Mouse (Mus musculus): ENCODE data around the gene Grip1. TPM values are rescaled to one million over a fixed set of nuclear protein-coding genes. Genes with fewer than 3 reads are reported as not detected.
A peak's percentile ranks its signal among the peaks of the same experiment; 100 is the strongest.

The Grip1 gene
- polyA plus RNA-seq, 1 experiment from 2014 or later = 18.5 TPM

GRCm38 (mm10) chr10:119477661-119478060 is 24.0 kb downstream of the Grip1 start:
- Histone ChIP-seq H3K36me3 (replicated peaks; ENCODE audit: control insufficient read depth, insufficient read depth) (no peaks in the 10 kb centered on the region), H3K4me3 (replicated peaks; ENCODE audit: low read length) (no peak overlapping the region), H3K27me3 (ENCODE audit: control insufficient read depth, insufficient read depth, low read length) (no peaks in the 10 kb centered on the region), H3K9ac (no peak overlapping the region), H3K4me1 (replicated peaks; ENCODE audit: control insufficient read depth, insufficient read depth, low read length) (no peaks in the 10 kb centered on the region), H3K9me3 (ENCODE audit: control insufficient read depth, low read length) (no peaks in the 10 kb centered on the region), H3K4me2 (replicated peaks) (no peak overlapping the region), H3K27ac (no peak overlapping the region)
- DNase-seq (ENCODE audit: low spot score) (no peak), ATAC-seq (ENCODE audit: low FRiP score) (0 out of 2 replicates have a peak, but pooled peaks have one; percentile 17)
- WGBS = 74% methylated on average over 8 of the region's 8 CpGs

- H3K36me3 ChIP-seq (replicated peaks; ENCODE audit: control insufficient read depth, insufficient read depth) = no peaks in the 10 kb centered on the region
- H3K4me3 ChIP-seq (replicated peaks; ENCODE audit: low read length) = no peak overlapping the region
- ATAC-seq (ENCODE audit: low FRiP score) (no peak), DNase-seq (ENCODE audit: low spot score) (no peak)
- H3K9ac ChIP-seq = 0 out of 2 replicates have a peak overlapping the region, but pooled peaks have one; percentile 29
- 35% methylated on average over 17 of the region's 17 CpGs for WGBS
- H3K27me3 ChIP-seq (ENCODE audit: control insufficient read depth, insufficient read depth, low read length) = no peaks in the 10 kb centered on the region
- no peak overlapping the region for H3K27ac ChIP-seq
- peak overlapping the region; percentile 17 for H3K4me2 ChIP-seq (replicated peaks)
- peaks cover 16% of the 10 kb centered on the region for H3K4me1 ChIP-seq (replicated peaks; ENCODE audit: control insufficient read depth, insufficient read depth, low read length)
- no peaks in the 10 kb centered on the region for H3K9me3 ChIP-seq (ENCODE audit: control insufficient read depth, low read length)
Observed at GRCm38 (mm10) chr10:119483068-119483705, 29.6 kb downstream of the Grip1 start.

GRCm38 (mm10) chr10:119483766-119484165 is 30.1 kb downstream of the Grip1 start:
- WGBS = 6% methylated on average over 6 of the region's 6 CpGs
- DNase-seq (ENCODE audit: low spot score) = no peak
- H3K27ac ChIP-seq = no peak overlapping the region

GRCm38 (mm10) chr10:119486936-119487335 is 33.3 kb downstream of the Grip1 start:
- H3K27ac ChIP-seq = no peak overlapping the region
- 84% methylated on average over 7 of the region's 7 CpGs for WGBS
- DNase-seq (ENCODE audit: low spot score) = no peak
- no peak for ATAC-seq (ENCODE audit: low FRiP score)
- peaks cover 16% of the 10 kb centered on the region for H3K4me1 ChIP-seq (replicated peaks; ENCODE audit: control insufficient read depth, insufficient read depth, low read length)
- no peak overlapping the region for H3K4me2 ChIP-seq (replicated peaks)
- no peaks in the 10 kb centered on the region for H3K9me3 ChIP-seq (ENCODE audit: control insufficient read depth, low read length)
- no peaks in the 10 kb centered on the region for H3K36me3 ChIP-seq (replicated peaks; ENCODE audit: control insufficient read depth, insufficient read depth)
- H3K9ac ChIP-seq = no peak overlapping the region
- no peaks in the 10 kb centered on the region for H3K27me3 ChIP-seq (ENCODE audit: control insufficient read depth, insufficient read depth, low read length)
- H3K4me3 ChIP-seq (replicated peaks; ENCODE audit: low read length) = no peak overlapping the region

More at GRCm38 (mm10) chr10:119483766-119484165, 30.1 kb downstream of the Grip1 start:
- no peaks in the 10 kb centered on the region for H3K27me3 ChIP-seq (ENCODE audit: control insufficient read depth, insufficient read depth, low read length)
- peaks cover 16% of the 10 kb centered on the region for H3K4me1 ChIP-seq (replicated peaks; ENCODE audit: control insufficient read depth, insufficient read depth, low read length)
- peak overlapping the region; percentile 17 for H3K4me2 ChIP-seq (replicated peaks)
- ATAC-seq (ENCODE audit: low FRiP score) = 0 out of 2 replicates have a peak, but pooled peaks have one; percentile 27
- no peaks in the 10 kb centered on the region for H3K36me3 ChIP-seq (replicated peaks; ENCODE audit: control insufficient read depth, insufficient read depth)
- no peaks in the 10 kb centered on the region for H3K9me3 ChIP-seq (ENCODE audit: control insufficient read depth, low read length)
- H3K9ac ChIP-seq = 0 out of 2 replicates have a peak overlapping the region, but pooled peaks have one; percentile 29
- no peak overlapping the region for H3K4me3 ChIP-seq (replicated peaks; ENCODE audit: low read length)

- no peak for ATAC-seq (ENCODE audit: low FRiP score)
- DNase-seq (ENCODE audit: low spot score) = no peak
- Histone ChIP-seq H3K27me3 (ENCODE audit: control insufficient read depth, insufficient read depth, low read length) (no peaks in the 10 kb centered on the region), H3K9me3 (ENCODE audit: control insufficient read depth, low read length) (no peaks in the 10 kb centered on the region), H3K4me1 (replicated peaks; ENCODE audit: control insufficient read depth, insufficient read depth, low read length) (no peaks in the 10 kb centered on the region; the same call in 1 of the 2 replicates), H3K9ac (no peak overlapping the region), H3K36me3 (replicated peaks; ENCODE audit: control insufficient read depth, insufficient read depth) (no peaks in the 10 kb centered on the region), H3K4me2 (replicated peaks) (no peak overlapping the region), H3K27ac (no peak overlapping the region), H3K4me3 (replicated peaks; ENCODE audit: low read length) (no peak overlapping the region)
- 95% methylated on average over 18 of the region's 18 CpGs for WGBS
Observed at GRCm38 (mm10) chr10:119490831-119491230, 37.2 kb downstream of the Grip1 start.

- H3K27ac ChIP-seq = no peak overlapping the region
- no peak overlapping the region for H3K4me2 ChIP-seq (replicated peaks)
- H3K9ac ChIP-seq = no peak overlapping the region
- peaks cover 6% of the 10 kb centered on the region; the same call in 1 of the 2 replicates for H3K9me3 ChIP-seq (ENCODE audit: control insufficient read depth, low read length)
- H3K27me3 ChIP-seq (ENCODE audit: control insufficient read depth, insufficient read depth, low read length) = no peaks in the 10 kb centered on the region
- ATAC-seq (ENCODE audit: low FRiP score) (no peak), DNase-seq (ENCODE audit: low spot score) (no peak)
- H3K4me1 ChIP-seq (replicated peaks; ENCODE audit: control insufficient read depth, insufficient read depth, low read length) = no peaks in the 10 kb centered on the region
- no peaks in the 10 kb centered on the region for H3K36me3 ChIP-seq (replicated peaks; ENCODE audit: control insufficient read depth, insufficient read depth)
- H3K4me3 ChIP-seq (replicated peaks; ENCODE audit: low read length) = no peak overlapping the region
- WGBS = 90% methylated on average over 8 of the region's 8 CpGs
Observed at GRCm38 (mm10) chr10:119495317-119495716, 41.7 kb downstream of the Grip1 start.

GRCm38 (mm10) chr10:119496221-119496620 is 42.6 kb downstream of the Grip1 start:
- no peaks in the 10 kb centered on the region for H3K27me3 ChIP-seq (ENCODE audit: control insufficient read depth, insufficient read depth, low read length)
- no peak overlapping the region for H3K4me3 ChIP-seq (replicated peaks; ENCODE audit: low read length)
- ATAC-seq (ENCODE audit: low FRiP score) (no peak), DNase-seq (ENCODE audit: low spot score) (no peak)
- H3K9ac ChIP-seq = no peak overlapping the region
- no peaks in the 10 kb centered on the region for H3K4me1 ChIP-seq (replicated peaks; ENCODE audit: control insufficient read depth, insufficient read depth, low read length)
- peaks cover 6% of the 10 kb centered on the region; the same call in 1 of the 2 replicates for H3K9me3 ChIP-seq (ENCODE audit: control insufficient read depth, low read length)
- WGBS = 55% methylated on average over 5 of the region's 5 CpGs
- H3K27ac ChIP-seq = no peak overlapping the region
- no peak overlapping the region for H3K4me2 ChIP-seq (replicated peaks)
- no peaks in the 10 kb centered on the region for H3K36me3 ChIP-seq (replicated peaks; ENCODE audit: control insufficient read depth, insufficient read depth)

GRCm38 (mm10) chr10:119521686-119522085 is 68.1 kb downstream of the Grip1 start:
- Histone ChIP-seq H3K4me3 (replicated peaks; ENCODE audit: low read length) (no peak overlapping the region), H3K4me2 (replicated peaks) (no peak overlapping the region), H3K27ac (no peak overlapping the region), H3K9ac (no peak overlapping the region), H3K9me3 (ENCODE audit: control insufficient read depth, low read length) (peaks cover 8% of the 10 kb centered on the region), H3K4me1 (replicated peaks; ENCODE audit: control insufficient read depth, insufficient read depth, low read length) (no peaks in the 10 kb centered on the region), H3K27me3 (ENCODE audit: control insufficient read depth, insufficient read depth, low read length) (no peaks in the 10 kb centered on the region), H3K36me3 (replicated peaks; ENCODE audit: control insufficient read depth, insufficient read depth) (no peaks in the 10 kb centered on the region)
- ATAC-seq (ENCODE audit: low FRiP score) (no peak), DNase-seq (ENCODE audit: low spot score) (no peak)
- WGBS = 92% methylated on average over 11 of the region's 11 CpGs

- WGBS = 45% methylated on average over 3 of the region's 3 CpGs
- no peak overlapping the region for H3K4me2 ChIP-seq (replicated peaks)
- H3K36me3 ChIP-seq (replicated peaks; ENCODE audit: control insufficient read depth, insufficient read depth) = no peaks in the 10 kb centered on the region
- no peaks in the 10 kb centered on the region for H3K9me3 ChIP-seq (ENCODE audit: control insufficient read depth, low read length)
- no peak overlapping the region for H3K9ac ChIP-seq
- no peak for ATAC-seq (ENCODE audit: low FRiP score)
- no peak overlapping the region for H3K4me3 ChIP-seq (replicated peaks; ENCODE audit: low read length)
- no peaks in the 10 kb centered on the region for H3K27me3 ChIP-seq (ENCODE audit: control insufficient read depth, insufficient read depth, low read length)
- DNase-seq (ENCODE audit: low spot score) = no peak
- H3K4me1 ChIP-seq (replicated peaks; ENCODE audit: control insufficient read depth, insufficient read depth, low read length) = 0 out of 2 replicates have a peak, but pooled peaks cover 5% of the 10 kb centered on the region
- H3K27ac ChIP-seq = no peak overlapping the region
Observed at GRCm38 (mm10) chr10:119525730-119526129, 72.1 kb downstream of the Grip1 start.

Data from hindbrain, embryonic 14.5 days (tissue).